Mouse (Mus musculus) kidney, adult 2 months (tissue): ENCODE measurements around the gene Majin. TPM values are rescaled to one million over a fixed set of nuclear protein-coding genes. Genes with fewer than 3 reads are reported as not detected.

Source experiments
- DNase-seq: peaks from one replicate; pipeline ENCODE4 v3.0.0; 2021
- H3K27ac ChIP-seq: fragments of 200-500 bp; 2 replicates; pipeline ENCODE4 v1.5.1; 2012; ENCODE audit warnings: low read depth, low read length, control low read depth, inconsistent platforms; ENCODE audit not compliant: insufficient read depth
- H3K27me3 ChIP-seq: fragments of 200-500 bp; replicated peaks from 2 replicates; pipeline ENCODE4 v1.6.1; 2012; ENCODE audit warnings: mild to moderate bottlenecking, moderate library complexity, low read length, inconsistent platforms; ENCODE audit not compliant: control insufficient read depth, insufficient read depth
- H3K36me3 ChIP-seq: fragments of 200-500 bp; 2 replicates; pipeline ENCODE4 v1.6.1; 2012; ENCODE audit warnings: mild to moderate bottlenecking, moderate library complexity, low read length, inconsistent platforms; ENCODE audit not compliant: control insufficient read depth, insufficient read depth
- H3K4me1 ChIP-seq: fragments of 200-500 bp; 2 replicates; pipeline ENCODE4 v1.6.1; 2011; ENCODE audit warnings: low read length; ENCODE audit not compliant: control insufficient read depth, insufficient read depth
- H3K4me3 ChIP-seq: fragments of 200-500 bp; 2 replicates; pipeline ENCODE4 v1.5.1; 2011; ENCODE audit warnings: mild to moderate bottlenecking, low read depth, low read length, control low read depth; ENCODE audit not compliant: insufficient read depth
- CTCF ChIP-seq: fragments of 200-500 bp; conservative IDR thresholded peaks from 2 replicates; pipeline ENCODE4 v1.5.1; 2011; ENCODE audit warnings: low read depth, mild to moderate bottlenecking, control low read depth, low read length, moderate library complexity, mixed read lengths; ENCODE audit not compliant: insufficient read depth, insufficient read length
- POLR2A ChIP-seq: fragments of 200-500 bp; IDR thresholded peaks from one replicate; pipeline ENCODE4 v1.6.1; 2011; ENCODE audit warnings: low read depth, low read length, control low read depth
- WGBS: fragments of 180-500 bp; shearing (Covaris S2); methylation state at CpG from one replicate; pipeline ENCODE4 v1.1.7; 2018; 5-methylcytosine and 5-hydroxymethylcytosine counted together
- polyA plus RNA-seq: library from polyadenylated mRNA; depleted of rRNA; stranded (reverse); fragments of >200 nt; gene quantifications from 2 replicates; pipeline ENCODE4 v1.2.3, GENCODE M21; 2012

The Majin gene
- polyA plus RNA-seq, 1 experiment, result 0.28 TPM

GRCm38 (mm10) chr19:6236053-6236441 is 51.9 kb downstream of the Majin start:
- H3K27ac ChIP-seq, result peak overlapping the region; percentile 99
- H3K4me3 ChIP-seq, result peak overlapping the region; percentile 74
- 0% methylated on average over 9 of the region's 9 CpGs for WGBS
- H3K27me3 ChIP-seq, result no peaks in the 10 kb centered on the region
- no peaks in the 10 kb centered on the region for H3K36me3 ChIP-seq
- H3K4me1 ChIP-seq, result no peaks in the 10 kb centered on the region
- TF ChIP-seq CTCF, result no peak
- peak; percentile 96 for DNase-seq

GRCm38 (mm10) chr19:6236842-6237241 is 52.7 kb downstream of the Majin start:
- H3K27me3 ChIP-seq, result no peaks in the 10 kb centered on the region
- H3K27ac ChIP-seq, result no peak overlapping the region
- no peak overlapping the region for H3K4me3 ChIP-seq
- H3K36me3 ChIP-seq, result no peaks in the 10 kb centered on the region
- TF ChIP-seq CTCF (no peak), POLR2A (no peak)
- no peak for DNase-seq
- 77% methylated on average over 7 of the region's 7 CpGs for WGBS
- H3K4me1 ChIP-seq, result no peaks in the 10 kb centered on the region

- TF ChIP-seq CTCF (no peak), POLR2A (no peak)
- H3K4me1 ChIP-seq, result peaks cover 3% of the 10 kb centered on the region; the same call in 1 of the 2 replicates
- no peak for DNase-seq
- no peaks in the 10 kb centered on the region for H3K27me3 ChIP-seq
- no peak overlapping the region for H3K4me3 ChIP-seq
- no peaks in the 10 kb centered on the region for H3K36me3 ChIP-seq
- H3K27ac ChIP-seq, result no peak overlapping the region
These were observed 54.6 kb downstream of the Majin start for GRCm38 (mm10) chr19:6238740-6239139.

GRCm38 (mm10) chr19:6240136-6240535 is 55.9 kb downstream of the Majin start:
- Histone ChIP-seq H3K4me1 (peaks cover 3% of the 10 kb centered on the region; the same call in 1 of the 2 replicates), H3K27me3 (no peaks in the 10 kb centered on the region), H3K4me3 (no peak overlapping the region), H3K36me3 (no peaks in the 10 kb centered on the region), H3K27ac (no peak overlapping the region)
- 83% methylated on average over 1 of the region's 1 CpGs for WGBS
- no peak for TF ChIP-seq POLR2A
- TF ChIP-seq CTCF, result no peak
- DNase-seq, result no peak

GRCm38 (mm10) chr19:6240725-6241124 is 56.5 kb downstream of the Majin start:
- H3K27me3 ChIP-seq, result no peaks in the 10 kb centered on the region
- no peak overlapping the region for H3K4me3 ChIP-seq
- TF ChIP-seq CTCF (no peak), POLR2A (no peak)
- H3K4me1 ChIP-seq, result peaks cover 3% of the 10 kb centered on the region; the same call in 1 of the 2 replicates
- WGBS, result 43% methylated on average over 5 of the region's 5 CpGs
- H3K27ac ChIP-seq, result peak overlapping the region; percentile 17; the same call in 1 of the 2 replicates
- DNase-seq, result no peak
- H3K36me3 ChIP-seq, result no peaks in the 10 kb centered on the region

- under 1% methylated on average over 55 of the region's 55 CpGs for WGBS
- Histone ChIP-seq H3K4me3 (peak within 1 kb of the TSS; percentile 81), H3K4me1 (peaks cover 3% of the 10 kb centered on the region; the same call in 1 of the 2 replicates), H3K36me3 (no peaks in the 10 kb centered on the region), H3K27ac (peak within 1 kb of the TSS; percentile 79), H3K27me3 (no peaks in the 10 kb centered on the region)
- peak; percentile 99 for DNase-seq
- TF ChIP-seq POLR2A, result peak; percentile 63
- no peak for TF ChIP-seq CTCF
These were observed 57.3 kb downstream of the Majin start, which contains the start of gene Atg2a for GRCm38 (mm10) chr19:6241274-6242107. TSS of gene Atg2a (plus strand) at chr19:6241668.

- Histone ChIP-seq H3K4me1 (peaks cover 3% of the 10 kb centered on the region; the same call in 1 of the 2 replicates), H3K36me3 (peaks cover 2% of the 10 kb centered on the region; the same call in 1 of the 2 replicates), H3K27me3 (no peaks in the 10 kb centered on the region), H3K4me3 (peak overlapping the region; percentile 81), H3K27ac (peak overlapping the region; percentile 79; the same call in 1 of the 2 replicates)
- 0% methylated on average over 4 of the region's 4 CpGs for WGBS
- TF ChIP-seq CTCF, result no peak
- DNase-seq, result peak; percentile 73
These were observed 58.1 kb downstream of the Majin start for GRCm38 (mm10) chr19:6242281-6242680.
